Mouse (Mus musculus) retina, adult 2 months (tissue): ENCODE results near the gene Fgfr2.

ENCODE experiments used
- DNase-seq: peaks from one replicate; pipeline ENCODE4 v3.0.0-alpha.2; 2012; ENCODE audit warnings: low read depth, low spot score

Fgfr2 gene

GRCm38 (mm10) chr7:132888518-132889249, 234.5 kb downstream of the Fgfr2 start:
- DNase-seq, result no peak

- DNase-seq, result no peak
Measured at GRCm38 (mm10) chr7:132888052-132888451, 235.1 kb downstream of the Fgfr2 start.

DNA sequence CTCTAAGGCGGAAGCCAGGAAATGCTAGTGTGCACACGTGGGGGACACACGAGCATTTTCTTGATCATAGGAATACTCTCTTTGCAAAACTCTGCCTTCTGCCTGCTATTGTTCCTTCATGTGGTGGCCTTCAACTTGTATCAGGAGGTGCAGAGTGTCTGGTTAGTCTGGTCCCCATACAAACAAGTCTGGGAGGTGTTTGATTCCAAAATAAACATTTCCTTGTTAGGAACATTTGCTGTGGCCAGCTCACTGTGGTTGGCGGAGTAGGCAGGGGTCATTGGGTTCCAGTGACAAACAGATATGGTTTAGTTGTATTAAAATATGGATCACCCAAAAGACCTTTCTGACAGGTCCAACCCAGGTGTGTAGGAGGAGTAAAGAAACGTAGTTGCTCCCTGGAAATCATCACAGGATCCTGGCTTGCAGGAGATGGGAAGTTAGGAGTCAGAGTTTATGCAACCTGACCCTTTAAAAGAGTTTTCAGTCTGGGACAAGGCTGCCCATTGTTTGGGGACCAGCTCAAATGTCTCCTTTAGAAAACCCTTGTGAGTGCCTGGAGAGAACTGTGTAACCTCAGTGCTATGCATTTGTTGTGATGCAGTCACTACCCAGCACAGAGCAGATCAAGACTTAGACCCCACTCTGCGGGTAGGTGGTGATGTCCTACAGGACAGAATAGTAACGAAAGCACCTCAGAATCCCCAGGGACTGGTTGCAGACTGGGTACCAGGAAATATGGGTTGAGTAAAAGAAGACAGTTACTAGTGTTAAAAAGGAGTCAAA, 235.9 kb downstream of the Fgfr2 start:
- DNase-seq, result no peak

- no peak for DNase-seq
Measured at GRCm38 (mm10) chr7:132884031-132884430, 239.1 kb downstream of the Fgfr2 start.

DNA sequence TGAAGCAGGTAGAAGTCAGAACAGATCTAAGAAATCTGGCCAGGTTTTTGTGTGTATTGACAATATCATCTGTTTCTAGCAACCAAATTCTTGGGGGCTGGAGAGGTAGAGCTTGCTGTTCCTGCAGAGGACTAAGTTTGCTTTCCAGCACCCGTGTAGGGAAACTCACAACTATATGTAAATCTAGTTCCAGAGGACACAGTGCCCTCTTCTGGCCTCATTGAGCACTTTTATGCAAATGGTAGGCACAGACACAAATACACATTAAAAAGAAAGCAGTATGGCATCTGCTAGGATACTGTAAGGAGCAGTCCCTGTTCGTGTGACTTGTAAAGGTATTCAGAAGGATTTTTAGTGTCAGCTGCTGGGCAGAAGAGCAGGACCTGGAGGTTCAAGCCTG, 240.8 kb downstream of the Fgfr2 start:
- DNase-seq, result no peak

- DNase-seq, result no peak
Measured at GRCm38 (mm10) chr7:132880276-132880675, 242.9 kb downstream of the Fgfr2 start.

- no peak for DNase-seq
Measured at GRCm38 (mm10) chr7:132875391-132876086, 247.6 kb downstream of the Fgfr2 start.

DNA sequence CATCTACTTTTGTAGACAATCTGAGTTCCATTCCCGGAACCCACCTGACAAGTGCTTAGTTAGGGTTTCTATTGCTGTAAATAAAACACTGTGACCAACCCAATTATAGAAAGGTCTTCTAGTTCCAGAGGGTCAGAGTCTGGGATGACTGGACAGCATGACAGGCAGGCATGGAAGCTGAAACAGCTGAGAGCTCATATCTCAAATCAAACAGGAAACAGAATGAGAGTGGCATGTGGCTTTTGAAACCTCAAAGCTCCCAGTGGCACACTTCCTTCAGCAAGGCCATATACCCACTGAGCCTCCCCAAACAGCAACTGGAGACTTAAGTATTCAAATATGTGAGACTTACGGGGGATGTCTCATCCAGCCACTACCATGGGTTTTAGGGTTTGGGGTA, 250.1 kb downstream of the Fgfr2 start:
- no peak for DNase-seq

DNA sequence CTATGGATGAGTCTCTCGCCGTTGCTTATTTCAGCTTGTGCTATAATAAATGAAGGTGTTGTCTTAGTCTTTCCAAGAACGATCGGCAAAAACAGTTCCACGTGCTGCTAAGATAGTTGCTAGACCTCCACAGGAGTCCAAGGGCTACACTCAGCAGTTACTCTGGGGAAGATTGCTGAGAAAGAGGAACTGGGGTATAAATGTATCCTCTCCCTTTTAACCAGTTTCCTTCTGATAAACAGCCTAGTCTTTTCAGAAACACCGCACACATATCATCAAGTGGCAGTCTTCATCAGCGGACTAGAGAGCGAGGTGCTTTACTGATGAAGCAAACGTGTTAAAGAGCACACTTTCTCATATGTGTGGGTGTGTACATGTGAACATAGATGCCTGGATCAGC, 256.8 kb downstream of the Fgfr2 start:
- DNase-seq, result no peak

DNA sequence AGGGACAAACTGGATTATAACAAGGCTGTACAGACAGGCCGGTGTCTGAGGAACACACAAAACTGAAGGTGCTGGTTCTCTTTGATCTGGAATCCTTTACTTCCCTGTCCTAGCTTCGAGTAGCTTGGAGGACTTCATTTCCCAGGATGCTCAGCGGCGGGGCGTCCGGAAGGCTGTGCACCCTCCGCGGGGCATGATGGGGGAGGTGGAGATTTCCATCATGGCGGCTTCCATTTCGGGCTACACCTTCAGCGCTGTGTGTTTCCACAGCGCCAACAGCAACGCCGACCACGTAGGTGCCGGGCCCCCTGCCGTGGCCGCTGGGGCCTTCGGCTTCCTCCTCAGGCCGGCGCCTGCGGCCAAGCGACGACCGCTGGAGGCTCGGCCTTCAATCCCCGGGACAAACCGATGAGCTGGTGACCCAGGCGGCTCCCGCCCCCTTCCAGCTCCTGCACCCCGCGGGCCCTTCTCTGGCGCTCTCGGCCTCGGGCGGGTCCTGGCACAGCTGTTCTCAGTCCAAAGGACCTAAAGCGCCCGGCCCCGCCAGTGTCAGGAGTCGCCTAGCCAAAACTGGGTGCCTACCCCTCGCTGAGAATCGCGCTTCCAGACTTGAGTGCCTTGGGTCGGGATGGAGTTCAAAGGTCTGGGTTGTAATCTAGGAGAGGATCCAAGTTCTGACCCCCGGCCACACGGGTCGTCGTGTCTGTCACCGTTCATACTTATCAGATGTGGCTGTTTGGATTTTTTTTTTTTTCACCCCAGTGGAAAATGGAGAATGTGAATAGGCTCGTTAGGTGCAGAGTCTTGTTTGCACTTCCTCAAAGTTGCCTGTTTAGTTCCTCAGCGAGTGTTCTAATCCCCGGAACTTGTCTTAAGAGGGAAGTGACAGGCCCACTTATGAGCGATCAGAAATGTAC, 263.9 kb downstream of the Fgfr2 start, which contains the start of gene Abraxas2:
TSS of gene Abraxas2 (plus strand) at position 184 of the 917 bp plus-strand sequence.
- DNase-seq, result peak; percentile 74

GRCm38 (mm10) chr7:132858043-132858608, 265.0 kb downstream of the Fgfr2 start:
- no peak for DNase-seq

GRCm38 (mm10) chr7:132856083-132856482, 267.1 kb downstream of the Fgfr2 start:
- DNase-seq, result no peak

GRCm38 (mm10) chr7:132853946-132854345, 269.2 kb downstream of the Fgfr2 start:
- DNase-seq, result no peak

GRCm38 (mm10) chr7:132853361-132853760, 269.8 kb downstream of the Fgfr2 start:
- no peak for DNase-seq

DNA sequence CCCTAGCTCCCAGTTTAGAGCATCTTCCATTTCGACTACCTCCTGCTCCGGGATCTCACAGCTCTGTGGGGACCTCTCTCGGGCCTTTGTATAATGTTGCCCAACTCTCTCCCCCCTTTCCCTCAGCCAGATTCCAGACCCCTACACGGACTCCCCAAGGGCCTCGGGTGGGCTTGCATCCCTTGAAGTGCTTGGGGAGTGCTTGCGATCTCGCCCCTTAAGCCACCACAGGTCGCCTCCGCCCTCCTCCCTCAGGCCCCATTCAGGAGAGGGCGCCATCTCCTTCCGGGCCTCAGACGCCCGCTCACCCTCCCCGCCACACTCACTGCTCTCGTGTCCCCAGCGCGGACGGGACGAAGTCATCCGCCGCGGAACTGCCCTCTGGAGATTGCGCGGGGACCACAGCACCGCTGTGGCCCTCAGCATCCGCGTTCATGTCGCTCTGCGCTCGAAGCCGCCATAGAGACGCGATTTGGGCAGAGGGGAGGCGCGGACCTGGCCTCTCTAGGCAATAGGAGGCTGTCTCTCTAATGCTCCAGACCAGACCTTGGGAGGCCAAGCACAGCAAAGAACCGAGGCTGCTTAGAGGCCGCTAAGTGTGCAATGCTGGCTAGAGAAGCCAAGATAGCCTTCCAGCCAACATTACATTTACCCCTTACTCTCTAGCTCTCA, 270.8 kb downstream of the Fgfr2 start, which contains the start of gene Eef1akmt2:
TSS of gene Eef1akmt2 (minus strand) at position 501 of the 672 bp plus-strand sequence.
- DNase-seq, result peak; percentile 72

DNA sequence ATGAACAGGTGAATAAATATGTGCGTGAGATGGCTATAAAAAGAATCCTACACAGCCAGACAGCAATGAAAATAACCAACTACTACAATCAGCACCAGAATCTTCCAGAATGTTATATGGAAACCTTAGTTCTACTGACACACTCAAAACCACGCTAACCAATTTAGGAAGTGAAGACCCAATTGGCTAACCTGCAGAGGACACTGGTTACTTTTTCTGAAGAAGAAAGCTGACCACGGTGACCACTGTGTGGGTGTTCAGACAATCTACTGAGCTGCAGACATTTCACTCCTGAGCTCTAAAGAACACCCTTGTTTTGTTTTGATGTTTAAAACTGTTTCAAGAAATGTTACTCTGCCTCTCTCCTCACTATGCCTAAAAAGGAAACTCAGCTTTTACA, 280.0 kb downstream of the Fgfr2 start:
- no peak for DNase-seq

DNA sequence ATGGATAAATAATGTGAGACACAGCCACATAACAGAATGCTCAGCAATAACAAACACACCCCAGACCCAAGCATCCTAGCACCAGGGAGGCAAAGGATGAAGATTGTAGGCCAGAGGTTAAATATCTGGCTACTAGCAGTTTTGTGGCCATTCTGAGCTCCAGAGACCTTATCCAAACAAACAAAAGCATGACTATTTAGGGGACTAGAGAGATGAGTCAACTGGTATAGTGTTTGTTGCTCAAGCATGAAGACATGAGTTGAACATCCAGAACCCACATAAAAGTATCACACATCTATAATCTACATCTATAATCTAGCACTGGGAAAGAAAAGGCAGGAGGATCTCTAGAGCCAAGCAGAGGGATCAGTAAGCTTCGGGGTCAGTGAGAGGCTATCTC, 280.7 kb downstream of the Fgfr2 start:
- DNase-seq, result no peak

- DNase-seq, result no peak
Measured at GRCm38 (mm10) chr7:132841287-132841686, 281.9 kb downstream of the Fgfr2 start.

DNA sequence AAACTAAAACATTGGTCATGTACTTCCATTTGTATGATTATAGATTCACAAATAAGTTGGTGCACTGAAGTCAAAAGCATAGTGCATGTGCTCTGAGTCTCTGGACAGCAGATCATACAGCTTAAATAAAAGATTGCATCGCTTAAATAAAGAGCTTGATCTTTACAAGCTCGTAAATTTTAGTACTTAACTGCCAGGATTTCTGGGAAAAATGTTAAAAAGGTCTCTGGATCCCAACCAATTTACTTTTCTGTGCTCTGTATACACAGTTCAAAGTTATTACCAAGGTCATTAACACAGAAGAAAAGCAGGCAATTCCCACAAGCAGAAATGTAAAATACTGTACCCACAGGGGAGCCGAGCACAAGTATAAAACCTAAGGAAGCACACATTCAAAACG, 292.2 kb downstream of the Fgfr2 start:
- no peak for DNase-seq

- no peak for DNase-seq
Measured at GRCm38 (mm10) chr7:132824346-132825022, 298.7 kb downstream of the Fgfr2 start.
